9 mouse cellular contexts compared by ENCODE assay signal in genomic region chr15:41154551-41155151, GRCm38 (mm10).
A peak's percentile ranks its signal among the peaks of the same experiment; 100 is the strongest.
DNase-seq lines count a peak whose midpoint lies in the region; ATAC-seq and TF ChIP-seq lines count a peak whose summit lies in the region.
"Had no signal": no experiment of that assay in that cellular context is flagged by ENCODE, and none has a peak within 500 bp of the region (broad histone marks: within the 10 kb centered on the region; RNA-seq: fewer than 3 reads in every experiment).

No protein-coding gene starts in this region.

- peak overlapping the region; percentile 76 for H3K9ac ChIP-seq in heart, embryonic 13.5 days
- H3K9ac ChIP-seq in hindbrain, embryonic 11.5 days (ENCODE audit: low read depth, low read length), result 0 out of 2 replicates have a peak overlapping the region, but pooled peaks have one; percentile 7
- peak overlapping the region; percentile 54; the same call in 1 of the 2 replicates for H3K9ac ChIP-seq in midbrain, embryonic 11.5 days (ENCODE audit: low read length)

- no peaks in the 10 kb centered on the region for H3K27me3 ChIP-seq in heart, embryonic 13.5 days (replicated peaks)
- no peaks in the 10 kb centered on the region for H3K27me3 ChIP-seq in hindbrain, embryonic 11.5 days (ENCODE audit: control insufficient read depth, insufficient read depth, low read length)
- H3K27me3 ChIP-seq in midbrain, embryonic 11.5 days (ENCODE audit: control insufficient read depth, insufficient read depth, low read length), result no peaks in the 10 kb centered on the region
- H3K27me3 ChIP-seq: megakaryocyte, embryonic 14.5 days had no signal

- H3K9me3 ChIP-seq in heart, embryonic 13.5 days, result 0 out of 2 replicates have a peak, but pooled peaks cover 5% of the 10 kb centered on the region
- no peaks in the 10 kb centered on the region for H3K9me3 ChIP-seq in hindbrain, embryonic 11.5 days (ENCODE audit: control insufficient read depth, low read length)
- no peaks in the 10 kb centered on the region for H3K9me3 ChIP-seq in midbrain, embryonic 11.5 days (ENCODE audit: control insufficient read depth, low read length)

- no peak for TF ChIP-seq POLR2A in brain, embryonic 14.5 days (IDR thresholded peaks at IDR 0.05; ENCODE audit: borderline replicate concordance, extremely low read depth, insufficient read depth, insufficient read length, poor library complexity, severe bottlenecking)

- WGBS in heart, embryonic 13.5 days, result 36% methylated on average over 7 of the region's 7 CpGs
- 42% methylated on average over 7 of the region's 7 CpGs for WGBS in hindbrain, embryonic 11.5 days
- WGBS in midbrain, embryonic 11.5 days, result 31% methylated on average over 7 of the region's 7 CpGs

- peak overlapping the region; percentile 42 for H3K4me3 ChIP-seq in heart, embryonic 13.5 days
- H3K4me3 ChIP-seq in hindbrain, embryonic 11.5 days (ENCODE audit: low read depth, low read length), result no peak overlapping the region
- peak overlapping the region; percentile 25 for H3K4me3 ChIP-seq in midbrain, embryonic 11.5 days (ENCODE audit: low read depth, low read length)

- no peak for DNase-seq in heart, adult 8-10 months (ENCODE audit: low spot score)
- peak; percentile 75 for DNase-seq in brain, embryonic 14.5 days (ENCODE audit: low read depth)
- DNase-seq in hindbrain, embryonic 11.5 days (ENCODE audit: low spot score), result peak; percentile 18
- peak; percentile 92 for DNase-seq in midbrain, embryonic 11.5 days (ENCODE audit: low spot score, missing footprints)
- no peak for DNase-seq in urinary bladder, postnatal 14 days (ENCODE audit: low spot score)
- DNase-seq in layer of hippocampus, postnatal 36 days, result no peak

- peaks cover 15% of the 10 kb centered on the region for H3K4me1 ChIP-seq in heart, embryonic 13.5 days
- no peaks in the 10 kb centered on the region for H3K4me1 ChIP-seq in hindbrain, embryonic 11.5 days (replicated peaks; ENCODE audit: control insufficient read depth, insufficient read depth, low read length)
- H3K4me1 ChIP-seq in midbrain, embryonic 11.5 days (ENCODE audit: control insufficient read depth, insufficient read depth, low read length), result peaks cover 6% of the 10 kb centered on the region; the same call in 1 of the 2 replicates
- H3K4me1 ChIP-seq: megakaryocyte, embryonic 14.5 days had no signal

- no peaks in the 10 kb centered on the region for H3K36me3 ChIP-seq in heart, embryonic 13.5 days
- H3K36me3 ChIP-seq in hindbrain, embryonic 11.5 days (ENCODE audit: control insufficient read depth, insufficient read depth, low read length), result no peaks in the 10 kb centered on the region
- no peaks in the 10 kb centered on the region for H3K36me3 ChIP-seq in midbrain, embryonic 11.5 days (ENCODE audit: control insufficient read depth, insufficient read depth, low read length)

- peak overlapping the region; percentile 74 for H3K4me2 ChIP-seq in heart, embryonic 13.5 days
- peak overlapping the region; percentile 50 for H3K4me2 ChIP-seq in hindbrain, embryonic 11.5 days (replicated peaks; ENCODE audit: low read depth, low read length)
- H3K4me2 ChIP-seq in midbrain, embryonic 11.5 days, result peak overlapping the region; percentile 52

- ATAC-seq in heart, embryonic 13.5 days (ENCODE audit: extremely low read depth, insufficient number of reproducible peaks, low FRiP score, low TSS enrichment), result no peak
- peak; percentile 14; the same call in 1 of the 2 replicates for ATAC-seq in hindbrain, embryonic 11.5 days (ENCODE audit: low FRiP score)
- ATAC-seq in midbrain, embryonic 11.5 days (ENCODE audit: low FRiP score), result no peak
- no peak for ATAC-seq in megakaryocyte, adult 5-6 weeks (ENCODE audit: poor library complexity, severe bottlenecking)

- H3K27ac ChIP-seq in heart, embryonic 13.5 days (replicated peaks), result peak overlapping the region; percentile 88
- no peak overlapping the region for H3K27ac ChIP-seq in hindbrain, embryonic 11.5 days (ENCODE audit: low read depth, low read length)
- no peak overlapping the region for H3K27ac ChIP-seq in midbrain, embryonic 11.5 days (ENCODE audit: low read depth, low read length)

- TF ChIP-seq CTCF in brain, embryonic 14.5 days (IDR thresholded peaks at IDR 0.05; ENCODE audit: borderline replicate concordance, extremely low read depth, insufficient read depth, insufficient read length), result no peak

Comparison
In these comparisons a context has a peak if more than half of its experiments do, and no peak if none do; other contexts are left out.
1. H3K9ac ChIP-seq: peak in every context shown above with its lines; median percentile 76 in heart, embryonic 13.5 days; 54 in midbrain, embryonic 11.5 days; 7 in hindbrain, embryonic 11.5 days.
2. DNase-seq: peak in brain, embryonic 14.5 days (single experiment), hindbrain, embryonic 11.5 days (single experiment) and midbrain, embryonic 11.5 days (single experiment); none in heart, adult 8-10 months (single experiment), urinary bladder, postnatal 14 days (single experiment) and layer of hippocampus, postnatal 36 days (0 of 2).
3. Peak in every context shown above with its lines, with median percentiles within 50 percentile points of each other: H3K4me2 ChIP-seq.